Mouse (Mus musculus): ENCODE measurements at regions not wholly inside any gene's neighbourhood (a gene's known extent, or its start where the extent isn't known, plus 50 kb on each side); places are given as distances from the start of the nearest gene placed in this dataset.

DNA sequence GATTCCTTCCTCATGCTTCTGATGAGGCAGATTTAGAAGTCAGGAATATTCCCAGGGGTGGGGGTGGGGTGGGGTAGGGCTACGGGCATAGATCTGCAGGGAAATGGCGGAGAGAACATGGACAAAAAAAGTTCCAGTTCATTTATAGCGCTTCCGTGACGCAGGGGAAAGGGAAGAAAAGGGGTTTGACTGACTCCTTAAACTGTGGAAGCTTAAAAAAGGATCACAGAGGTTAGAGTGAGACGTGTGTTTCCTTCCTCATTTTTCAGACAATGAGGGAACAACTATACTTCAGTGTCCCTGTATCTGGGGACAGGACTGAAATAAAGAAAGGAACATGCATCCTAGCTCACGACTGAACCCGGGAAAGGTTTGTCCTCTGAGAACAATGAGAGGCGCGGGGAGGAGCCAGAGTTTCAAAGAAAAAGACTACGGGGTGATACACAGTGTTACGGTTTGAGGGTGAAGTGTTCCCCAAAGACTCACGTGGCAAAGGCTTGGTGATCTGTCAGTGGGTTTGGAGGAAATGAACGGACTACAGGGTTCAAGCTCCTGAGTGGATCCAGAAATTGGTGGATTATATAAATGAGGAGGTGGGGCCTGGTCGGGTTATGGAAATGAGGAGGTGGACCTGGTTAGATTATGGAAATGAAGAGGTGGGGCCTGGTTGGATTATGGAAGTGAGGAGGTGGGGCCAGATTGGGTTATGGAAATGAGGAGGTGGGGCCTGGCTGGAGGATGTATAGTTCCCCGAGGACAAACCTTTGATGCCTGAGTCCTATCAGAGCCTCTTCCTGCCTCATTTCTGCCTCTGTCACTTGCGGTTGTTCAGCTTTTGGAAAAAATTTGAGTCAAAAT is 57.8 kb upstream of the Tmem150c start:
- TF ChIP-seq CTCF (IDR thresholded peaks at IDR 0.05; ENCODE audit: low read depth, low read length), result no peak
- no peak for TF ChIP-seq POLR2AphosphoS5 (IDR thresholded peaks at IDR 0.05; ENCODE audit: insufficient replicate concordance, low read depth, low read length)
- TF ChIP-seq TAL1 (conservative IDR thresholded peaks at IDR 0.05; ENCODE audit: low read depth, low read length), result no peak
- no peak for TF ChIP-seq GATA1 (IDR thresholded peaks at IDR 0.05; ENCODE audit: borderline replicate concordance, low read length)
